Mouse (Mus musculus) retina, adult 2 months (tissue): ENCODE results near the gene Stk11ip.

Experiments
- DNase-seq: peaks from one replicate; pipeline ENCODE4 v3.0.0-alpha.2; 2012; ENCODE audit warnings: low read depth, low spot score

Stk11ip gene

DNA sequence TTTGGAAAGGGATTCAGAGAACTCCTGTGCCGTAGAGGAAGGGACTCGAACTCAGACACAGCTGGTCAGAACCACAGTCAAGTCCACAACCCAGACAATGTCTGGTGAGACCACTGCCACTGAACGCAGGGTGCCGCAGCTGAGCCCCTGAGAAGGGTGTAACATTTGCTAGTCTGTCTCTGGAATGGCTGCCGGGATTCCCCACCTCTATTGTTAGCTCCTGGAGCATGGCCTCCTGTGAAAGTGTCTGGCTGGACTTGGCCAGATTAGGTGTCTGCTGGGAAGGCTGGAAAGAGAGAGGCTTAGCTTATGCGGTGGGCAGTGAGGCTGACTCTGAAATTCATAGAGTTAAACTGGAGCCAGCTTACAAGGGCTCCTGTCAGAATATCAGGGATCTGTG is 49.1 kb downstream of the Stk11ip start:
- DNase-seq = no peak

DNA sequence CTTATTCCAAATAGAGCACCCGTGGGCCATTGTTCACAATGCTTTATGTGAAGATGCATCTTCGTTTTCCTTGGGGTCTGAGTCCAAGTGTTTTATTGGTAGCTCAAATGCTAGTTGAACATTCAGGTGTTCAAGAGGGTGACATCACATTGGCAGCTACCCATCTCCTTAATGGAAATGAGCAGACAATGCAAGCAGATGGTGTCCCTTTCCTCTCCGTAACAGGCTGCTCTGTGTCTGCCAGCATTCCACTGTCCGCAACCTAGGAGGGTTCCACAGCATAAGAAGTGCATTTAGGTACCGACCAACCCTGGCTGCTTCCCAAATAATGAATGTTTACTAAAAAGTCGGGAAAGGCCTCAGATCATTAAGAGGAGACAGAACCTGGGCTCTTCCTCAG is 51.4 kb downstream of the Stk11ip start:
- DNase-seq = no peak

GRCm38 (mm10) chr1:75573715-75574114 is 52.4 kb downstream of the Stk11ip start:
- DNase-seq = no peak

GRCm38 (mm10) chr1:75574476-75575310 is 53.4 kb downstream of the Stk11ip start:
- DNase-seq = no peak

GRCm38 (mm10) chr1:75581936-75582624 is 60.8 kb downstream of the Stk11ip start:
- no peak for DNase-seq

DNA sequence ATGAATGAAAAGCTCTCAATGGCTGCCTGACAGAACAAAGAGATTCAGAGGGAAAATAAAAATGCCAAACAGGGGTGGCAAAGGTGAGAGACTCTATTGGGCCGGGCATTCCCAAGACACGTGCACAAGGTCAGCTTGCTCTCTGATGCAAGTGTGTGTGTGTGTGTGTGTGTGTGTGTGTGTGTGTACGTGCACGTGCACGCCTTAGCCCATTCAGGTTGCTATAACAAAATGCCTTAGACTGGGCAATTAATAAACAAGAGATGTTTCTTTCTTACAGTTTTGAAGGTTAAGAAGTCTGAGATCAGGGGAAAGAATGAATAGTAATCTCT is 61.3 kb downstream of the Stk11ip start:
- DNase-seq = no peak

GRCm38 (mm10) chr1:75583034-75583433 is 61.7 kb downstream of the Stk11ip start:
- DNase-seq = no peak

DNA sequence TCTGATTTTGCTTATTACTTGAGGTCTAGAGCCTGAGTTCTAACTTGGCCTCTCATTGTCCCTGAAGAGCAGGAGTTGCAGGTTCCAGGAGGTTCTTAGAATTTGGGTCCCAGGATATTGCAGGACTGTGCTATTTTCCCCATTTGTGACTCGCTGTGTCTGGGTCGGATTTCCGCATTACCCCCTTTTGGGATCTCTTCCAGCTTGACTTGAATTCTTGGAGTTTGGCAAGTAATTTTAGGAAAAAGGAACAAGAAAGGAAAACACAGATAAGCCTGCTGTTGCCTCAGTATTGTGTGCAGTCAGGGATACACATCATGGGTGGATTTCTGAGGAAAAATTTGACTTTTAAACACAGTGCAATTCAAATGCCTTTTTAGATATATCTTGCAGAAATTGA is 65.5 kb downstream of the Stk11ip start:
- DNase-seq = no peak
